Mouse (Mus musculus): ENCODE measurements at regions not wholly inside any gene's neighbourhood (a gene's known extent, or its start where the extent isn't known, plus 50 kb on each side); places are given as distances from the start of the nearest gene placed in this dataset.
A peak's percentile ranks its signal among the peaks of the same experiment; 100 is the strongest.

DNA sequence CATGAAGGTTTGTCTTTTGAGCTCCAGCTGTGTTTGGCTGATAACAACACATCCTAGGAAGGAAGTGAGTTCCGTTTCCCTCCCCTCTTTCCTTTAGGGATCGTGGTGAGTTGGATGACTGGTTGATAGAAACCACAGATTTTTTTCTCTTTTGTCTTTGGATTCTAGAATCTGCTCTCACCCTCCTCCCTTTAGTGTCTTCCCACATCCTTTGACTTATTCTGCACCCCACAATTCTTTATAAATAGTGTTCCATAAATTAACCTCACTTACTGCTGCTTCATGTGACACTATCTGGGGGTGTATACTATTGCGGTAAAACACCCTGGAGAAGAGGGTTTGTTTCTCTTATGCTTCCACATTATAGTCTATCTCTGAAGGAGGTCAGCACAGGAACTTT lies 285.7 kb downstream of the CK137956 start:
- H3K9ac ChIP-seq (replicated peaks) = no peak overlapping the region
- no peak overlapping the region for H3K4me3 ChIP-seq (replicated peaks)
- H3K9me3 ChIP-seq = no peaks in the 10 kb centered on the region
- no peaks in the 10 kb centered on the region for H3K36me3 ChIP-seq
- H3K4me2 ChIP-seq (replicated peaks) = no peak overlapping the region
- H3K27me3 ChIP-seq = no peaks in the 10 kb centered on the region
- WGBS = 91% methylated on average over 3 of the region's 3 CpGs
- no peak for ATAC-seq
- H3K4me1 ChIP-seq (replicated peaks) = no peaks in the 10 kb centered on the region
- no peak overlapping the region for H3K27ac ChIP-seq

- Histone ChIP-seq H3K4me3 (replicated peaks) (no peak overlapping the region), H3K9ac (replicated peaks) (no peak overlapping the region), H3K4me1 (replicated peaks) (0 out of 2 replicates have a peak, but pooled peaks cover 9% of the 10 kb centered on the region), H3K9me3 (no peaks in the 10 kb centered on the region), H3K36me3 (no peaks in the 10 kb centered on the region), H3K27me3 (no peaks in the 10 kb centered on the region), H3K4me2 (replicated peaks) (no peak overlapping the region), H3K27ac (no peak overlapping the region)
- ATAC-seq = no peak
- 59% methylated on average over 4 of the region's 4 CpGs for WGBS
Observed at GRCm38 (mm10) chr4:127679391-127679790, 291.4 kb downstream of the CK137956 start.

- Histone ChIP-seq H3K9ac (replicated peaks) (no peak overlapping the region), H3K4me1 (replicated peaks) (0 out of 2 replicates have a peak, but pooled peaks cover 9% of the 10 kb centered on the region), H3K4me2 (replicated peaks) (no peak overlapping the region), H3K27me3 (no peaks in the 10 kb centered on the region), H3K9me3 (no peaks in the 10 kb centered on the region), H3K36me3 (no peaks in the 10 kb centered on the region), H3K4me3 (replicated peaks) (no peak overlapping the region), H3K27ac (no peak overlapping the region)
- WGBS = 55% methylated on average over 5 of the region's 5 CpGs
- no peak for ATAC-seq
Observed at GRCm38 (mm10) chr4:127678437-127678836, 292.3 kb downstream of the CK137956 start.

DNA sequence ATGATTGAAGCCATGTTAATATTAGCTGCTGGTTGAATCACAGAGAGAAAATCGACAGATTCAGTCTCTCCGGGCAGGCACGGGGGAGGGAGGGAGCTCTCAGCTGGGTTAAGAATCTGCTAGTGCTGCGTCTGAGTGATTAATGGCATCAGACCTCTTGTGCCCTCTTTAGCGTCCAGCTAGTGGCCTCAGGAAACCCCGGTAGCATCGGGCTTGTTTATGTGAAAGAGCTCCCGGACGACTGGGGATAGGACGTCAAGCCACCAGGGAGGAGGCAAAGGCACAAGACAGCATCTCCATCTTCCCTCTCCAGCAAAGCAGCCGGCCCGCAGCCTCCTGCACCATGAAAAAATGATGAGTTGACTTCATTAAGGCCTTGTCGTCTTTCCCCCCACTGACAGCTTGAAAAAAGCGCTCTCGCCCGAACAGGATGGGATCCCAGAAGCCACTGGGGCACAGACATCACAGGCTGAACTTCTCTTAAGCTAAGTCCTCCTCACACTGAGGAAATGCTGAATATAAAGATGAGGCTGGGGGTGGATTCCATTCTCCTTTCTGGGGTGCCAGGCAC lies 294.9 kb downstream of the CK137956 start:
- 49% methylated on average over 16 of the region's 16 CpGs for WGBS
- Histone ChIP-seq H3K4me3 (replicated peaks) (no peak overlapping the region), H3K27me3 (no peaks in the 10 kb centered on the region), H3K36me3 (no peaks in the 10 kb centered on the region), H3K4me2 (replicated peaks) (peak overlapping the region; percentile 25; the same call in 1 of the 2 replicates), H3K27ac (peak overlapping the region; percentile 76), H3K9me3 (peaks cover 3% of the 10 kb centered on the region; the same call in 1 of the 2 replicates), H3K4me1 (replicated peaks) (0 out of 2 replicates have a peak, but pooled peaks cover 9% of the 10 kb centered on the region), H3K9ac (replicated peaks) (no peak overlapping the region)
- 0 out of 2 replicates have a peak, but pooled peaks have one; percentile 53 for ATAC-seq

DNA sequence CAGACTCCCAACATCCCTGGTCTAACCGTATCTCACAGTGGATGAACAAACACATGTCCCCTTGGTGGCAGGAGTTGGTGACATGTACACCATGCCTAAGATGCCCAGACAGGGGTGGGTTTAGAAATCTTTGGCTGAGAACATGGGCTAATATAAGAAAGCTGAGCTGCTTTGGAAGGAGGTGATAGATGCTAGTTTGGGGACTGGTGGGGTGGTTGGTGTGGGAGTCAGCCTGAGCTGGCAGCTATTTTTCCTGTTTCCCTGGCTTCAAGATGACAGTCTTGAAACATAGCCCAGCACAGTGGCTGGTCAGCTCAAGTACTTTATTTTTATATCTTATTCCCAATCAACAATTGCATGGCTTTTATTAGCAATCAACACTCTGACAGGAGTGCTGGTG lies 302.0 kb upstream of the Gjb5 start:
- ATAC-seq = no peak
- WGBS = 100% methylated on average over 1 of the region's 1 CpGs

GRCm38 (mm10) chr4:127651601-127652000 lies 293.6 kb upstream of the Gjb5 start:
- WGBS = 90% methylated on average over 5 of the region's 5 CpGs
- no peaks in the 10 kb centered on the region for H3K27me3 ChIP-seq
- H3K36me3 ChIP-seq = no peaks in the 10 kb centered on the region
- H3K4me3 ChIP-seq (replicated peaks) = no peak overlapping the region
- no peak for ATAC-seq
- no peak overlapping the region for H3K9ac ChIP-seq (replicated peaks)
- H3K4me1 ChIP-seq (replicated peaks) = peaks cover 4% of the 10 kb centered on the region; the same call in 1 of the 2 replicates
- no peaks in the 10 kb centered on the region for H3K9me3 ChIP-seq
- H3K4me2 ChIP-seq (replicated peaks) = no peak overlapping the region
- no peak overlapping the region for H3K27ac ChIP-seq

More for the DNA sequence above, 302.0 kb upstream of the Gjb5 start:
- Histone ChIP-seq H3K27ac (no peak overlapping the region), H3K4me2 (replicated peaks) (no peak overlapping the region), H3K9me3 (no peaks in the 10 kb centered on the region), H3K27me3 (no peaks in the 10 kb centered on the region), H3K36me3 (no peaks in the 10 kb centered on the region), H3K4me3 (replicated peaks) (no peak overlapping the region), H3K4me1 (replicated peaks) (no peaks in the 10 kb centered on the region), H3K9ac (replicated peaks) (no peak overlapping the region)

DNA sequence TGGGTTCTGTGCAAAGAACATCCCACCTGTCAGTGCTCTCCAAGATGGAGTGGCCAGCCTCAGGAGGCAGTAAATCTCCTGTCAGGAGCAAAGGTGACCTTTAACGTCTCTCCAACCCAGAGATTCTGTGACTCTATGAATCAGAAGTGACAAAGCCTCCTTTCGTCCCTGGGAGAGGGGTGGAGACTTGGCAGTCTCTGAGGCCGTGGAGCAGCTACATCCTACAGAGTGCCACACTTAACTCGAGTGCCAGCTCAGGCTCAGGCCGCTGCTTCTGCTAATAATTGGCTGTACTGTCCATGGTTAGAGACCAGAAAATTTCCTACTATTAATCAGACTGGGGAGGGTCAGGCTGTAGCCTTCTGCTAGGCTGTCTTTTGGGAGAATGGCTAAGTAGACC lies 290.0 kb upstream of the Gjb5 start:
- no peaks in the 10 kb centered on the region for H3K36me3 ChIP-seq
- no peak overlapping the region for H3K9ac ChIP-seq (replicated peaks)
- no peaks in the 10 kb centered on the region for H3K9me3 ChIP-seq
- no peak overlapping the region for H3K4me3 ChIP-seq (replicated peaks)
- WGBS = 69% methylated on average over 5 of the region's 5 CpGs
- H3K4me2 ChIP-seq (replicated peaks) = no peak overlapping the region
- no peak overlapping the region for H3K27ac ChIP-seq
- H3K4me1 ChIP-seq (replicated peaks) = peaks cover 4% of the 10 kb centered on the region; the same call in 1 of the 2 replicates
- ATAC-seq = no peak
- no peaks in the 10 kb centered on the region for H3K27me3 ChIP-seq

- H3K4me3 ChIP-seq (replicated peaks) = no peak overlapping the region
- no peaks in the 10 kb centered on the region for H3K9me3 ChIP-seq
- peaks cover 4% of the 10 kb centered on the region; the same call in 1 of the 2 replicates for H3K4me1 ChIP-seq (replicated peaks)
- no peak for ATAC-seq
- 83% methylated on average over 8 of the region's 8 CpGs for WGBS
- H3K4me2 ChIP-seq (replicated peaks) = no peak overlapping the region
- no peak overlapping the region for H3K27ac ChIP-seq
- no peak overlapping the region for H3K9ac ChIP-seq (replicated peaks)
- no peaks in the 10 kb centered on the region for H3K27me3 ChIP-seq
- no peaks in the 10 kb centered on the region for H3K36me3 ChIP-seq
Observed at GRCm38 (mm10) chr4:127647189-127647588, 289.2 kb upstream of the Gjb5 start.

DNA sequence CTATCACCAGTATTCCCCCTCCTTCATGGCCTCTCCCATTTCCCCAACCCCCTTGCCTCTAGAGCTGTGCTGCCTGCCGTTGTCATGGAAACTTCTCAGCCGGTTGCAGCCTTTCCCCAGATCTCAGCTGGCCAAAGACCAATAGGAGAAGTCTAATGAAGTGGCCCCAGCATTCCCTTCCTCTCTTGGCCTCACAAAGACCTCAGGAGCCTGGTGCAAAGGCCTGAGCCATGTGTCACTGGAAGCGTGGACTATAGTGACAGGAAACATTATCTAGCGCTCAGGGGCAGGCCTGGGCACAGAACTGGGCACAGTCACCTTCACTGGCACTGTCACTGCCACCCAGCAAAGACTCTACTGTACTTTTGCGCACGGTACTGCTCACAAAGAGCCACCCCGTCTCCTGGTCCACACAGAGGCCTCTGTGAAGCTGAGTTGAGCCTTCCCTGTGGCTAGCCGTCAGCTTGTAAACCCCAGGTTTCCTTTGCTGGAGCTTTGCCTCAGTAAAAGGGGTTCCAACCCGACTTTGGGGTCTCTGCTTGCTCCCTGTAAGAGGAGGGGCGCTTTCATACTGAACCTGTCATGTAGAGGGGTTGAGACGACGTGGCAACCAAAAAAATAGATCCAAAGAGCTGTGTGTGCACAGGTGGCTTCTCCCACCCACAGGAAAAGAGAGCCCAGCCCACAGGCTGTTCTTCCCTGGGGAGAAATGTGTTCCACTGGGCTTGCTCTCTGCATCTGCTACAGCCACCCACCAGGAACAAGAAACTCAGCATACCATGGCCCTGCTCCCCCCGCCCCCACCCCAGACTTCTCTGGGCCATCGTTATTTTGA lies 282.5 kb upstream of the Gjb5 start:
- H3K4me1 ChIP-seq (replicated peaks) = peaks cover 37% of the 10 kb centered on the region
- no peaks in the 10 kb centered on the region for H3K36me3 ChIP-seq
- 39% methylated on average over 14 of the region's 14 CpGs for WGBS
- H3K9ac ChIP-seq (replicated peaks) = no peak overlapping the region
- no peaks in the 10 kb centered on the region for H3K9me3 ChIP-seq
- no peak overlapping the region for H3K4me3 ChIP-seq (replicated peaks)
- ATAC-seq = peak; percentile 91
- H3K4me2 ChIP-seq (replicated peaks) = no peak overlapping the region
- H3K27ac ChIP-seq = peak overlapping the region; percentile 87
- H3K27me3 ChIP-seq = no peaks in the 10 kb centered on the region

DNA sequence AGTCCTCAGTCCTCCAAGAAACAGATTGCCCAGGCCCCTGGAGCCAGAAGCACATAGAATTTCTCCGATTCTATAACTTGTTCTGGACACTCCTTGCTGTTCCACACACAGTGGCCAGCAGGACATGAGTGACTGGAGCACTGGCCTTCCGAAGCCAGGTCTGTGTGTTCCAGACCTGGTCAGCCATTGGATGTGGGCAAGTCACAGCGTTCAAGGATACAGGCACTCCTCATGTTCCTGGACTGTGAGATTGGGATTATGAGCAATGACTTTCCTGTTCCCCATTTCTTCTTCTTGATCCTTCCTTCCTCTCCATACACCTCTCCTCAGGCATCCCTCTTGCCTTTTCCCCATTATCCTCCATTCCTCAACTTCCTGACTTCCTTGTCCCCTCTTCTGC lies 281.8 kb upstream of the Gjb5 start:
- H3K36me3 ChIP-seq = no peaks in the 10 kb centered on the region
- H3K4me1 ChIP-seq (replicated peaks) = peaks cover 37% of the 10 kb centered on the region
- H3K4me3 ChIP-seq (replicated peaks) = no peak overlapping the region
- H3K27ac ChIP-seq = peak overlapping the region; percentile 87; the same call in 1 of the 2 replicates
- H3K4me2 ChIP-seq (replicated peaks) = no peak overlapping the region
- no peaks in the 10 kb centered on the region for H3K27me3 ChIP-seq
- 84% methylated on average over 3 of the region's 3 CpGs for WGBS
- no peaks in the 10 kb centered on the region for H3K9me3 ChIP-seq
- no peak overlapping the region for H3K9ac ChIP-seq (replicated peaks)
- ATAC-seq = peak; percentile 58

- no peak overlapping the region for H3K4me2 ChIP-seq (replicated peaks)
Observed at GRCm38 (mm10) chr4:127636934-127637333, 279.0 kb upstream of the Gjb5 start.

GRCm38 (mm10) chr4:127635262-127635661 lies 277.3 kb upstream of the Gjb5 start:
- WGBS = 90% methylated on average over 8 of the region's 8 CpGs

More at GRCm38 (mm10) chr4:127636934-127637333, 279.0 kb upstream of the Gjb5 start:
- no peaks in the 10 kb centered on the region for H3K27me3 ChIP-seq
- peak overlapping the region; percentile 56; the same call in 1 of the 2 replicates for H3K27ac ChIP-seq
- peaks cover 37% of the 10 kb centered on the region for H3K4me1 ChIP-seq (replicated peaks)
- 30% methylated on average over 11 of the region's 11 CpGs for WGBS
- H3K36me3 ChIP-seq = no peaks in the 10 kb centered on the region
- H3K4me3 ChIP-seq (replicated peaks) = no peak overlapping the region
- 0 out of 2 replicates have a peak overlapping the region, but pooled peaks have one; percentile 28 for H3K9ac ChIP-seq (replicated peaks)
- no peaks in the 10 kb centered on the region for H3K9me3 ChIP-seq
- no peak for ATAC-seq

More at GRCm38 (mm10) chr4:127635262-127635661, 277.3 kb upstream of the Gjb5 start:
- Histone ChIP-seq H3K9me3 (no peaks in the 10 kb centered on the region), H3K4me2 (replicated peaks) (no peak overlapping the region), H3K4me3 (replicated peaks) (no peak overlapping the region), H3K27me3 (no peaks in the 10 kb centered on the region), H3K4me1 (replicated peaks) (peaks cover 24% of the 10 kb centered on the region), H3K36me3 (no peaks in the 10 kb centered on the region), H3K9ac (replicated peaks) (no peak overlapping the region), H3K27ac (no peak overlapping the region)
- ATAC-seq = no peak

All from midbrain, embryonic 13.5 days (tissue).